15 mouse cellular contexts compared by ENCODE assay signal in genomic region chr10:43247994-43248393, GRCm38 (mm10). TPM values are rescaled to one million over a fixed set of nuclear protein-coding genes. Genes with fewer than 3 reads are reported as not detected.
DNase-seq lines count a peak whose midpoint lies in the region; ATAC-seq lines count a peak whose summit lies in the region.
"Had no signal": no experiment of that assay in that cellular context is flagged by ENCODE, and none has a peak within 500 bp of the region (broad histone marks: within the 10 kb centered on the region; RNA-seq: fewer than 3 reads in every experiment).

No protein-coding gene starts in this region.

- no peak overlapping the region for H3K9ac ChIP-seq in forebrain, embryonic 14.5 days (ENCODE audit: low read length)
- no peak overlapping the region for H3K9ac ChIP-seq in forebrain, embryonic 12.5 days
- no peak overlapping the region for H3K9ac ChIP-seq in intestine, embryonic 16.5 days (ENCODE audit: low read depth, low read length)
- no peak overlapping the region for H3K9ac ChIP-seq in intestine, embryonic 15.5 days
- H3K9ac ChIP-seq: forebrain, embryonic 13.5 days; lung, embryonic 15.5 days had no signal

- peaks cover 14% of the 10 kb centered on the region for H3K4me1 ChIP-seq in forebrain, embryonic 14.5 days (ENCODE audit: control insufficient read depth, insufficient read depth, low read length)
- peaks cover 24% of the 10 kb centered on the region for H3K4me1 ChIP-seq in forebrain, embryonic 12.5 days
- H3K4me1 ChIP-seq in intestine, embryonic 16.5 days (ENCODE audit: control insufficient read depth, insufficient read depth, low read length), result peaks cover 7% of the 10 kb centered on the region; the same call in 1 of the 2 replicates
- H3K4me1 ChIP-seq in intestine, embryonic 15.5 days (replicated peaks), result peaks cover 9% of the 10 kb centered on the region

- no peaks in the 10 kb centered on the region for H3K9me3 ChIP-seq in forebrain, embryonic 14.5 days (replicated peaks; ENCODE audit: control insufficient read depth, low read length)
- no peaks in the 10 kb centered on the region for H3K9me3 ChIP-seq in forebrain, embryonic 12.5 days
- no peaks in the 10 kb centered on the region for H3K9me3 ChIP-seq in intestine, embryonic 16.5 days (ENCODE audit: control insufficient read depth, low read length)
- no peaks in the 10 kb centered on the region for H3K9me3 ChIP-seq in intestine, embryonic 15.5 days
- H3K9me3 ChIP-seq: forebrain, embryonic 13.5 days; lung, embryonic 15.5 days had no signal

- no peaks in the 10 kb centered on the region for H3K27me3 ChIP-seq in forebrain, embryonic 14.5 days (replicated peaks; ENCODE audit: control insufficient read depth, insufficient read depth, low read length)
- H3K27me3 ChIP-seq in forebrain, embryonic 12.5 days, result no peaks in the 10 kb centered on the region
- H3K27me3 ChIP-seq in intestine, embryonic 16.5 days (replicated peaks; ENCODE audit: control insufficient read depth, insufficient read depth, low read length), result no peaks in the 10 kb centered on the region
- no peaks in the 10 kb centered on the region for H3K27me3 ChIP-seq in intestine, embryonic 15.5 days (replicated peaks)
- H3K27me3 ChIP-seq: forebrain, embryonic 13.5 days; lung, embryonic 15.5 days had no signal

- 36% methylated on average over 5 of the region's 5 CpGs for WGBS in forebrain, embryonic 14.5 days
- WGBS in forebrain, embryonic 12.5 days, result 49% methylated on average over 5 of the region's 5 CpGs
- WGBS in intestine, embryonic 16.5 days, result 45% methylated on average over 5 of the region's 5 CpGs
- 43% methylated on average over 5 of the region's 5 CpGs for WGBS in intestine, embryonic 15.5 days

- H3K4me2 ChIP-seq in forebrain, embryonic 14.5 days (ENCODE audit: low read length), result no peak overlapping the region
- no peak overlapping the region for H3K4me2 ChIP-seq in forebrain, embryonic 12.5 days
- H3K4me2 ChIP-seq in intestine, embryonic 16.5 days (ENCODE audit: low read depth, low read length), result no peak overlapping the region
- H3K4me2 ChIP-seq in intestine, embryonic 15.5 days (replicated peaks), result no peak overlapping the region
- H3K4me2 ChIP-seq: forebrain, embryonic 13.5 days; lung, embryonic 15.5 days had no signal

- H3K27ac ChIP-seq in forebrain, embryonic 14.5 days (ENCODE audit: low read depth, low read length), result no peak overlapping the region
- H3K27ac ChIP-seq in forebrain, embryonic 12.5 days, result no peak overlapping the region
- H3K27ac ChIP-seq in intestine, embryonic 16.5 days (ENCODE audit: low read length), result 0 out of 2 replicates have a peak overlapping the region, but pooled peaks have one; percentile 9
- no peak overlapping the region for H3K27ac ChIP-seq in intestine, embryonic 15.5 days
- H3K27ac ChIP-seq: forebrain, embryonic 13.5 days; layer of hippocampus, adult 2 months; lung, embryonic 15.5 days had no signal

- ATAC-seq in forebrain, embryonic 14.5 days, result no peak
- no peak for ATAC-seq in forebrain, embryonic 12.5 days (ENCODE audit: low FRiP score)
- no peak for ATAC-seq in intestine, embryonic 16.5 days
- no peak for ATAC-seq in intestine, embryonic 15.5 days
- ATAC-seq: forebrain, embryonic 13.5 days; inflammation-experienced regulatory T-cells, adult 6 months had no signal

- no peaks in the 10 kb centered on the region for H3K36me3 ChIP-seq in forebrain, embryonic 14.5 days (ENCODE audit: control insufficient read depth, insufficient read depth, low read length)
- H3K36me3 ChIP-seq in forebrain, embryonic 12.5 days (replicated peaks), result no peaks in the 10 kb centered on the region
- H3K36me3 ChIP-seq in intestine, embryonic 16.5 days (ENCODE audit: control insufficient read depth, insufficient read depth, low read length), result no peaks in the 10 kb centered on the region
- H3K36me3 ChIP-seq in intestine, embryonic 15.5 days, result no peaks in the 10 kb centered on the region
- H3K36me3 ChIP-seq: lung, embryonic 15.5 days had no signal

- peak; percentile 29 for DNase-seq in forebrain, embryonic 14.5 days (ENCODE audit: low spot score)
- peak; percentile 16 for DNase-seq in adipocyte (ENCODE audit: low spot score)
- peak; percentile 52 for DNase-seq in mesoderm, embryonic 11.5 days (ENCODE audit: low read depth, low spot score)
- no peak for DNase-seq in thymus, postnatal 14 days
- no peak for DNase-seq in spleen, postnatal 10 days (ENCODE audit: low spot score in 2 of 2)
- DNase-seq: heart, adult 11 months; midbrain, embryonic 14.5 days; thymus, postnatal 25 days had no signal

- no peak overlapping the region for H3K4me3 ChIP-seq in forebrain, embryonic 14.5 days (ENCODE audit: low read depth, low read length)
- H3K4me3 ChIP-seq in forebrain, embryonic 12.5 days (replicated peaks), result no peak overlapping the region
- H3K4me3 ChIP-seq in intestine, embryonic 16.5 days (ENCODE audit: low read length), result no peak overlapping the region
- no peak overlapping the region for H3K4me3 ChIP-seq in intestine, embryonic 15.5 days (replicated peaks)
- H3K4me3 ChIP-seq: forebrain, embryonic 13.5 days; layer of hippocampus, adult 2 months; lung, embryonic 15.5 days had no signal

RNA-seq across cellular contexts. Expression of gene Pdss2, which starts 26.7 kb away (rescaled TPM):
- 13.3 and 13.9 TPM in 2 replicates for polyA plus RNA-seq in forebrain, embryonic 14.5 days (2014; fragmentation: Nextera tagmentation; extraction: Ambion mirVana)
- polyA plus RNA-seq in forebrain, embryonic 12.5 days (2016; fragmentation: Nextera tagmentation; extraction: Ambion mirVana), result 17.0 and 17.8 TPM in 2 replicates
- polyA plus RNA-seq in intestine, embryonic 16.5 days (2015; fragmentation: Nextera tagmentation; extraction: Ambion mirVana), result 14.9 and 16.5 TPM in 2 replicates
- polyA plus RNA-seq in intestine, embryonic 15.5 days (2015; fragmentation: Nextera tagmentation; extraction: Ambion mirVana), result 14.8 and 17.2 TPM in 2 replicates

Comparison
In these comparisons a context has a peak if more than half of its experiments do, and no peak if none do; other contexts are left out.
1. DNase-seq: peak in forebrain, embryonic 14.5 days (single experiment), adipocyte (single experiment) and mesoderm, embryonic 11.5 days (single experiment); none in thymus, postnatal 14 days (single experiment) and spleen, postnatal 10 days (0 of 2).